ENCODE assay signal across 29 mouse cellular contexts in genomic region chr11:59919401-59919800, GRCm38 (mm10). TPM values are rescaled to one million over a fixed set of nuclear protein-coding genes. Genes with fewer than 3 reads are reported as not detected.
DNase-seq lines count a peak whose midpoint lies in the region; ATAC-seq and TF ChIP-seq lines count a peak whose summit lies in the region.
"Had no signal": no experiment of that assay in that cellular context is flagged by ENCODE, and none has a peak within 500 bp of the region (broad histone marks: within the 10 kb centered on the region; RNA-seq: fewer than 3 reads in every experiment).

No protein-coding gene starts in this region.

- no peak for DNase-seq in liver, embryonic 11.5 days (ENCODE audit: low spot score)
- DNase-seq in liver: no peak
- no peak for DNase-seq in liver, postnatal 0 days
- DNase-seq in lung, adult 18-20 months: no peak
- no peak for DNase-seq in ovary, postnatal 10 days (ENCODE audit: low spot score)
- DNase-seq in heart, postnatal 36 days: no peak
- DNase-seq: adrenal gland, adult 2 months; adrenal gland, postnatal 36 days; cerebellum, adult 9-11 months; forebrain, postnatal 0 days; gastrocnemius, postnatal 14 days; heart, adult 11 months; kidney, adult 18-20 months; kidney, postnatal 36 days; lung, embryonic 14.5 days; thymus, postnatal 4 days had no signal

- H3K4me2 ChIP-seq in liver, embryonic 11.5 days: peak overlapping the region; percentile 33; the same call in 1 of the 2 replicates
- H3K4me2 ChIP-seq in liver, embryonic 12.5 days: peak overlapping the region; percentile 47
- no peak overlapping the region; the same call in 1 of the 2 replicates for H3K4me2 ChIP-seq in liver, postnatal 0 days (ENCODE audit: low read depth, low read length)
- H3K4me2 ChIP-seq: embryonic facial prominence, embryonic 13.5 days; forebrain, embryonic 12.5 days; heart, embryonic 11.5 days; limb, embryonic 13.5 days; lung, embryonic 14.5 days; midbrain, embryonic 12.5 days; neural tube, embryonic 13.5 days had no signal

- peaks cover 20% of the 10 kb centered on the region for H3K4me1 ChIP-seq in liver, embryonic 11.5 days (replicated peaks; ENCODE audit: control insufficient read depth, insufficient read depth, low read length)
- peaks cover 42% of the 10 kb centered on the region for H3K4me1 ChIP-seq in liver, embryonic 12.5 days
- peaks cover 12% of the 10 kb centered on the region; the same call in 1 of the 2 replicates for H3K4me1 ChIP-seq in liver, postnatal 0 days (ENCODE audit: insufficient read depth)
- H3K4me1 ChIP-seq: embryonic facial prominence, embryonic 13.5 days; forebrain, embryonic 12.5 days; midbrain, embryonic 12.5 days; neural tube, embryonic 13.5 days had no signal

- WGBS in liver, embryonic 11.5 days: 39% methylated on average over 3 of the region's 3 CpGs
- WGBS in liver, embryonic 12.5 days (ENCODE audit: insufficient replicate concordance): 15% methylated on average over 3 of the region's 3 CpGs
- 27% methylated on average over 3 of the region's 3 CpGs for WGBS in liver, postnatal 0 days (ENCODE audit: insufficient replicate concordance)

- H3K27ac ChIP-seq in liver, embryonic 11.5 days (ENCODE audit: low read depth, low read length): no peak overlapping the region
- H3K27ac ChIP-seq in liver, embryonic 12.5 days: peak overlapping the region; percentile 61; the same call in 1 of the 2 replicates
- H3K27ac ChIP-seq in liver, postnatal 0 days (ENCODE audit: low read depth): no peak overlapping the region
- H3K27ac ChIP-seq: embryonic facial prominence, embryonic 13.5 days; forebrain, embryonic 12.5 days; layer of hippocampus, adult 2 months; left cerebral cortex, adult 2 months; limb, embryonic 13.5 days; midbrain, embryonic 12.5 days; neural tube, embryonic 13.5 days had no signal

- TF ChIP-seq CTCF in liver, postnatal 0 days (IDR thresholded peaks at IDR 0.05; ENCODE audit: low read depth): no peak

- H3K9ac ChIP-seq in liver, embryonic 11.5 days (ENCODE audit: low read depth, low read length): no peak overlapping the region
- no peak overlapping the region for H3K9ac ChIP-seq in liver, embryonic 12.5 days
- no peak overlapping the region for H3K9ac ChIP-seq in liver, postnatal 0 days (replicated peaks)
- H3K9ac ChIP-seq: embryonic facial prominence, embryonic 13.5 days; forebrain, embryonic 12.5 days; forebrain, postnatal 0 days; limb, embryonic 13.5 days; lung, embryonic 14.5 days; midbrain, embryonic 12.5 days; neural tube, embryonic 13.5 days had no signal

- H3K9me3 ChIP-seq in liver, embryonic 11.5 days (ENCODE audit: control insufficient read depth, low read length): no peaks in the 10 kb centered on the region
- H3K9me3 ChIP-seq in liver, embryonic 12.5 days (replicated peaks): no peaks in the 10 kb centered on the region
- no peaks in the 10 kb centered on the region for H3K9me3 ChIP-seq in liver, postnatal 0 days (ENCODE audit: low read length)
- H3K9me3 ChIP-seq: embryonic facial prominence, embryonic 13.5 days; forebrain, embryonic 12.5 days; limb, embryonic 13.5 days; midbrain, embryonic 12.5 days; neural tube, embryonic 13.5 days had no signal

- TF ChIP-seq EP300 in liver, postnatal 0 days (IDR thresholded peaks at IDR 0.05; ENCODE audit: low read depth): peak; percentile 87

- peak; percentile 64; the same call in 1 of the 2 replicates for ATAC-seq in liver, embryonic 11.5 days (replicated peaks; ENCODE audit: low FRiP score)
- ATAC-seq in liver, embryonic 12.5 days: peak; percentile 63
- ATAC-seq in liver, postnatal 0 days: no peak
- ATAC-seq: activated CD4-positive, CD25-positive, alpha-beta regulatory T cell, adult 4 months; CD4-positive, CD25-positive, alpha-beta regulatory T cell, adult 4 months; forebrain, postnatal 0 days; hindbrain, embryonic 16.5 days had no signal

- H3K27me3 ChIP-seq in liver, embryonic 11.5 days (replicated peaks; ENCODE audit: control insufficient read depth, insufficient read depth, low read length): no peaks in the 10 kb centered on the region
- H3K27me3 ChIP-seq in liver, embryonic 12.5 days (replicated peaks): no peaks in the 10 kb centered on the region
- no peaks in the 10 kb centered on the region for H3K27me3 ChIP-seq in liver, postnatal 0 days (ENCODE audit: insufficient read depth, low read length)
- H3K27me3 ChIP-seq: forebrain, embryonic 12.5 days; midbrain, embryonic 12.5 days; neural tube, embryonic 13.5 days had no signal

- no peak overlapping the region for H3K4me3 ChIP-seq in liver, embryonic 11.5 days (ENCODE audit: low read depth, low read length)
- no peak overlapping the region for H3K4me3 ChIP-seq in liver, embryonic 12.5 days
- H3K4me3 ChIP-seq in liver, postnatal 0 days (ENCODE audit: low read depth, low read length): no peak overlapping the region
- H3K4me3 ChIP-seq: embryonic facial prominence, embryonic 13.5 days; forebrain, embryonic 12.5 days; layer of hippocampus, adult 2 months; left cerebral cortex, adult 2 months; limb, embryonic 13.5 days; midbrain, embryonic 12.5 days; neural tube, embryonic 13.5 days had no signal

- no peaks in the 10 kb centered on the region for H3K36me3 ChIP-seq in liver, embryonic 11.5 days (ENCODE audit: control insufficient read depth, insufficient read depth, low read length)
- H3K36me3 ChIP-seq in liver, embryonic 12.5 days: no peaks in the 10 kb centered on the region
- H3K36me3 ChIP-seq in liver, postnatal 0 days (replicated peaks; ENCODE audit: insufficient read depth, low read length): no peaks in the 10 kb centered on the region
- H3K36me3 ChIP-seq: embryonic facial prominence, embryonic 13.5 days; forebrain, embryonic 12.5 days; limb, embryonic 13.5 days; midbrain, embryonic 12.5 days; neural tube, embryonic 13.5 days had no signal

- intact Hi-C loops in heart, postnatal 36 days (cut with DNase I): no loop called here

RNA-seq across cellular contexts. Expression of gene Med9, which starts 28.6 kb away (rescaled TPM):
- 42.9 and 44.6 TPM in 2 replicates for polyA plus RNA-seq in liver, embryonic 11.5 days (2014; fragmentation: Nextera tagmentation; extraction: Ambion mirVana)
- 29.5 and 30.1 TPM in 2 replicates for polyA plus RNA-seq in liver, embryonic 12.5 days (2016; fragmentation: Nextera tagmentation; extraction: Ambion mirVana)
- polyA plus RNA-seq in liver, postnatal 0 days (2015; fragmentation: Nextera tagmentation; extraction: Ambion mirVana): 15.2 and 15.8 TPM in 2 replicates
- 10 to 100 TPM; 26.2 to 26.6 TPM for total RNA-seq in heart, postnatal 36 days (2021)

RNA-seq across cellular contexts. Expression of gene Rasd1, which starts 45.3 kb away (rescaled TPM):
- polyA plus RNA-seq in liver, embryonic 11.5 days (2014; fragmentation: Nextera tagmentation; extraction: Ambion mirVana): 1.6 and 2.0 TPM in 2 replicates
- 0.97 and 1.2 TPM in 2 replicates for polyA plus RNA-seq in liver, embryonic 12.5 days (2016; fragmentation: Nextera tagmentation; extraction: Ambion mirVana)
- polyA plus RNA-seq in liver, postnatal 0 days (2015; fragmentation: Nextera tagmentation; extraction: Ambion mirVana): 2.2 and 3.2 TPM in 2 replicates
- 1 to 10 TPM; 7.3 to 9.3 TPM for total RNA-seq in heart, postnatal 36 days (2021)
- polyA plus RNA-seq: erythroblast, embryonic 14.5 days had no signal
